Mouse (Mus musculus) forelimb bud, embryonic 11.5 days (tissue): Measurements from ENCODE around the gene Asb4.

Experiments used
- DNase-seq: peaks from one replicate; pipeline ENCODE4 v3.0.0-alpha.2; 2012; ENCODE audit warnings: low read depth, low spot score

Gene Asb4

GRCm38 (mm10) chr6:5390952-5391351 lies 7.8 kb downstream of the Asb4 start:
- DNase-seq, result no peak

GRCm38 (mm10) chr6:5394971-5395370 lies 11.8 kb downstream of the Asb4 start:
- DNase-seq, result no peak

GRCm38 (mm10) chr6:5396797-5397196 lies 13.6 kb downstream of the Asb4 start:
- DNase-seq, result no peak

- peak; percentile 72 for DNase-seq
These were observed 18.2 kb downstream of the Asb4 start for GRCm38 (mm10) chr6:5401394-5401793.

GRCm38 (mm10) chr6:5403095-5403815 lies 20.1 kb downstream of the Asb4 start:
- DNase-seq, result no peak

GRCm38 (mm10) chr6:5404016-5404415 lies 20.8 kb downstream of the Asb4 start:
- no peak for DNase-seq

GRCm38 (mm10) chr6:5408451-5409177 lies 25.4 kb downstream of the Asb4 start:
- DNase-seq, result peak; percentile 72

GRCm38 (mm10) chr6:5409676-5410075 lies 26.5 kb downstream of the Asb4 start:
- DNase-seq, result no peak

- peak; percentile 64 for DNase-seq
These were observed 27.7 kb downstream of the Asb4 start for GRCm38 (mm10) chr6:5410697-5411391.

- no peak for DNase-seq
These were observed 30.1 kb downstream of the Asb4 start for GRCm38 (mm10) chr6:5413282-5413681.

GRCm38 (mm10) chr6:5421442-5421841 lies 38.3 kb downstream of the Asb4 start:
- no peak for DNase-seq

- no peak for DNase-seq
These were observed 39.2 kb downstream of the Asb4 start for GRCm38 (mm10) chr6:5422386-5422785.

GRCm38 (mm10) chr6:5423594-5423993 lies 40.4 kb downstream of the Asb4 start:
- no peak for DNase-seq

GRCm38 (mm10) chr6:5427033-5427432 lies 43.8 kb downstream of the Asb4 start:
- DNase-seq, result no peak

GRCm38 (mm10) chr6:5429562-5429961 lies 46.4 kb downstream of the Asb4 start:
- no peak for DNase-seq

- no peak for DNase-seq
These were observed 46.9 kb downstream of the Asb4 start for GRCm38 (mm10) chr6:5429982-5430550.

- DNase-seq, result no peak
These were observed 50.7 kb downstream of the Asb4 start for GRCm38 (mm10) chr6:5433887-5434286.

- peak; percentile 30 for DNase-seq
These were observed 54.6 kb downstream of the Asb4 start for GRCm38 (mm10) chr6:5437757-5438156.

- no peak for DNase-seq
These were observed 58.0 kb downstream of the Asb4 start for GRCm38 (mm10) chr6:5441221-5441620.

- no peak for DNase-seq
These were observed 59.3 kb downstream of the Asb4 start for GRCm38 (mm10) chr6:5442316-5443085.

- no peak for DNase-seq
These were observed 60.1 kb downstream of the Asb4 start for GRCm38 (mm10) chr6:5443104-5443863.
